Mouse (Mus musculus): ENCODE data around the gene Zfp12. TPM values are rescaled to one million over a fixed set of nuclear protein-coding genes. Genes with fewer than 3 reads are reported as not detected.

Zfp12 gene
- 4.2 and 4.5 TPM in 2 replicates for polyA plus RNA-seq (2012)

DNA sequence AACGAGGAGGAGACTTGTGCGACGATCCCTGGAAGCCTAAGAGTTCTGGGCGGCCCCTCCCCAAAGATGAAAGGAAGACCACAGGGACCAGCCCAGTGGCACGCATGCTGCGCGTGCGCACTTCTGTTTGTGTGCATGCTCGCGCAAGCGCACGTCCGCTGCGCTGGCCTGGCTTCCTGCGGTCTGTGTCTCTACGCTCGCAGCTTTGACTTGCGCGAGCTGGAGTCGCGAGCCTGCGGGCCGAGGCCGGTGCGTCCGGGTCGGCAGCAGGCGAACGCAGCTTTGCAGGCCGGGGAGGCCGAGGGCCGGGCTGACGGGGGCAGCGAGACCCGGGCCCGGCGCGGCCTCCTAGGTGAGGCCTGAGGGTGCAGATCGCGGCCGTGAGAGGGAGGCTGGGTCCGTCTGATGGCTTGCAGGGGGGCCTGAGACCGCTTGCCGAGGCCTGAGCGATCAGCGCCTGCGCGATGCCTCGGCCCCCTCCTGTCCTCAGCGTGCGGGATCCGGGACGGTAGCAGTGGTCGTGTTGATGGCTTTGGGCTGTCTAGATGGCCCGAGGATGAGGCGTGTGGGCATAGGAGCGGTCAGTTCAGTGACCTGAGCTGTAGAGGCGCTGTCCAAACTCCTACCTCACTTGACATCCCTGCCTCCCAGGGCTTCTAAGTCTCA lies at the start of gene Zfp12:
Gene Zfp12, plus strand, starts transcription at position 136 of the 666 bp plus-strand sequence.
- TF ChIP-seq GATA1 (IDR thresholded peaks at IDR 0.05; ENCODE audit: low read length) = no peak

DNA sequence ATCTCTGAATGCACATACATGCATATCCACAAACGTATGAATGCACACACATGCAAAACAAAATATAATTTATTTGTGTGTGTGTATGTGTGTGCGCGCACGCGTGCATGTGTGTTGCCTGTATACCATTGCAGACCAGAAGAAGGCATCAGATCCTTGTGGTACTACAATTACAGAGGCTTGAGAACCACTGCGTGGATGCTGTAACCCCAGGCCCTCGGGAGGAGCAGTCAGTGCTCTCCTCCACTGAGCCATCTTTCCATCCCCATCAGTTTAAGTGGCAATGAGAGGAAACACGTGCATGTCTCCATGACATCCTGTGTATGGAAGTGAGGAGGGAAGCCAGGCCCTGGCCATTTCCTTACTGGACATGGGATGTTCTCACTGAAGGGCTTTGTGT lies 42.2 kb upstream of the Zfp12 start:
- no peak for TF ChIP-seq GATA1 (IDR thresholded peaks at IDR 0.05; ENCODE audit: low read length)

DNA sequence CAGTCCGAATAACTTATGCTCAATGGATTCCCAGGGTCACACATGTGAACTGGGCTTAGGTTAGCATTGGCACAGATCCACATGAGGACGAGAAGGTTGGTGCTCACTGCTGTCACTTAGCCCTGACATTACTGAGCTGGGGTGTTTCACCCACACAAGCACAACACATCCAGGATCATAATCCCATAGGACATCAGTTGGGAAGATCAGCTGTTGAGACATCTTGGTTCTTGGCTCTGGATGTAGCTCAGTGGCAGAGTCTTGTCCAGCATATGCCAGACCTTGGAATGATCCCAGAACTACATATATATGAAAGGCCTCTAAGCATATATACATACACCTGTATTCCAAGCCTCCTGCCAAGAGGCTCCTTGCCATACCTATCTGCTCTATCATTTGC lies 39.8 kb upstream of the Zfp12 start:
- no peak for TF ChIP-seq GATA1 (IDR thresholded peaks at IDR 0.05; ENCODE audit: low read length)

DNA sequence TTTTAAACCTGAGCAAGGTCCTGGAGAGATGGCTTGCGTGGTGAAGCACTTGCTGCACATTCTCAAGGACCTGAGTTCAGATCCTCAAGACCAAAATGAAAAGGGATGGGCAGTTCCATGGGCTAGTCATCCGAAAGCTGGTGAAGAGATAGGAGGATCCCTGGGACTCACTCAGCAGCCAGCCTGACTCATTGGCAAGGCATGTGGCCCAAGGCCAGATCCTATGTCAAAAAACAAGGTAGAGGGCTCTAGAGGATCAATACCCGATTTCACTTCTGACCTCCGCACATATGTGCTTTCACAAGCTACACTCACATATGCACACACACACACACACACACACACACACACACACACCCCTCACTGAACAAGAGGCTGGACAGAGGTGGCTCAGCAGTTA lies 38.5 kb upstream of the Zfp12 start:
- TF ChIP-seq GATA1 (IDR thresholded peaks at IDR 0.05; ENCODE audit: low read length) = no peak

DNA sequence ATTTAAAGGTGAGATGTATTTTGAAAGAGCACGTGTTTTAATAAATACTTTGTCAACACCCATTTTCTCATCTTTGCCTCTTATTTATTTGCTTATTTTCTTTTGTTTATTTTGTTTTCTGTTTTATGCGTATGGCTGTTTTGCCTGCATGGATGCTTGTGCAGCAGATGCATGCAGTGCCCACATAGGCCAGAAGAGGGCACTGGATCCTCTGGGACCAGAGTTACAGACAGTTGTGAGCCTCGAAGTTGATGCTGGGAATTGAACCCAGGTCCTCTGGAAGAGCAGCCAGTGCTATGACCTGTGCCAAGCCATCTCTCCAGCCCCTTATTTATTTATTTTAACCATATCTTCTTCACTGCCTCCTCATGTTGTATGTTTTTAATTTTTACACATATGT lies 29.9 kb upstream of the Zfp12 start:
- no peak for TF ChIP-seq GATA1 (IDR thresholded peaks at IDR 0.05; ENCODE audit: low read length)

DNA sequence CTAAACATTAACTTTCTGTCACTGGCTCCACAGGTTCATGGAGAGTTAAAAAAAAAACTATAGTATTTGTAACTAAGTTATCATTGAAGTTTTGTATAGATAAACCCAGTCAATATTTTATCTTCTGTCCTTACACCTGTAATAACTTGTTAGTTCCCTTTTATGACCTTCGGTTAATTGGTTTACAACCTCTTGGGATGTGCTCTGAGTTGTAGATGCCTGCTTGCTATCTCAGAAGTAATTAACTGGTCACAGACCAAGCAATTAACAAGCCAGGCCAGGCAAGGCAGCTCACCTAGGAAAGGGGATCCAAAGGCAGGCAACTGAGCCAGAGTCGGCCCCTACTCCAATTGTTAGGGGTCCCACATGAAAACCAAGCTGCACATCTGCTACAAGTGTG lies 21.1 kb upstream of the Zfp12 start:
- TF ChIP-seq GATA1 (IDR thresholded peaks at IDR 0.05; ENCODE audit: low read length) = no peak

DNA sequence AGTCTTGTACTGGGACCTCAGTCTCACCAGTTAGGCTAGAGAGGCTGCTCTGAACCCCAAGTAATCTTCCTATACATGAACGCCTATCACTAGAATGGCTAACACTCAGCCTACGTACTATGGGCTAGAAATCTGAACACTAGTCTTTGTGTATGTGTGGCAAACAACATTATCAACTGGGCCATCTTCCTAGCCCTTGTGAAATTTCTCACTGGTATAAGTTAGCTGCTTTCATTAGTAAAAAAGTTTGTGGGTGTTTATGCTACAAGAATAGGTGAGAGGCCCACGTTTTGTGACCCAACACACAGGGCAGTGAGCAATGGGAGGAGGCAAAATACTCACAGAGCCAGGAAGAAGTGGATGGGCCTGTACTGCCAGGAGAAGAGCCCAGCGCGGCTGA lies 14.0 kb upstream of the Zfp12 start:
- no peak for TF ChIP-seq GATA1 (IDR thresholded peaks at IDR 0.05; ENCODE audit: low read length)

DNA sequence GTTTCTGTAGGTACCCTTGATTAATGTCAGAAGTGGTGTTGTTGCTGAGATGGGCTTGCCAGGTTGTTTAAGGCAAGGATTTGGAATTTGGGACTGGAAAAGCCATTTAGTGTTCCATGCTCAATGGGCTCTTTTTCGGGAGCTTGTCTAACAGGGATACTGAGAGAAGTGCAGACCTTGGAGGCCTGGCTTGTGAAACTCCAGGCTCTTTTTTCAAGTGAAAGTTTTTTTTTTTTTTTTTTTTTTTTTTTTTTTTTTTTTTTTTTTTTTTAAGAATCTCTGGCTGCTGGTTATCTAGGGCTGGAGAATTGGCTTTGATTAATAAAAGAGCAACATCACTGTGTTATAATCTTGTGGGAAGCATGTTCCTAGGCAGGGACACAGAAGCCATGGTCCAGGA lies 12.7 kb upstream of the Zfp12 start:
- TF ChIP-seq GATA1 (IDR thresholded peaks at IDR 0.05; ENCODE audit: low read length) = no peak

DNA sequence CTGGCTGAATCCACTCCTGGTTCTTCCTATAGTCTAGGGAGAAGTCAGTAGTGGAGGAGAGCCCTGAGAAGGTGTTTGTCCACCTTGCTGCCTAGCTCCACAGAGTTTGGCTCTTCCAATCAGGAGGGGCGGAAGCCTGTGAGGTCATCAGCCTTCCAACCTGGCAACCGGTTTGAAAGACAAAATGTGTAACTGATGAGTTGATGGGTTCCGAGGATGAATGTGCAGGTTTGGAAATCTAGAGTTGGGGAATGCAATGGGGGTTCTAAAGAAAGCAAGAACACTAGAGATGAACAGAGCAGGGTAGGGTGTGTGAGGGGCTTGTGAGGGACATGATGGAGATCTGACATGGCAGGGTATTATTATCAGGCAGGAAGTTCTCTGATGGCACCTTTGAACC lies 8.2 kb upstream of the Zfp12 start, which contains the start of gene Spdye4a:
Gene Spdye4a, minus strand, starts transcription at position 101 of the 400 bp plus-strand sequence.
- TF ChIP-seq GATA1 (IDR thresholded peaks at IDR 0.05; ENCODE audit: low read length) = no peak

DNA sequence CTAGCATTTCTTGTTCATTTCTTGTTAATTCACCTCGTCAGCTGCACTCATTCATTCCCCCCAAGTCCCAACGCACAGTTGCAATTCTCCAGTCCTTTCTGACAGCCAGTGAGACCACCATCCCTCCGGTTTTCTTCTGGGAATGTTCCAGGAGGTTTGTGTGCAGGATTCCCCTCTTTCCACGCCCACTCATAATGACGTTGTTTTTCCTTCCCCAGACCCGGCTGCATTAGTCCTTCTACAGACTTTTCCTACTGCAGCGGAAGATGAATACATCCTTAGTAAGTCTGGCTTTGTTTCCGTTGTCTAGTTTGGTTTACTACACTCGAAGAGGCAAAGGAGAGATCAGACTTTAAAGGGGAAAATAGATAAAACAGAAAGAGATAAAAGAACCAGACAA lies 1.1 kb downstream of the Zfp12 start:
- TF ChIP-seq GATA1 (IDR thresholded peaks at IDR 0.05; ENCODE audit: low read length) = no peak

DNA sequence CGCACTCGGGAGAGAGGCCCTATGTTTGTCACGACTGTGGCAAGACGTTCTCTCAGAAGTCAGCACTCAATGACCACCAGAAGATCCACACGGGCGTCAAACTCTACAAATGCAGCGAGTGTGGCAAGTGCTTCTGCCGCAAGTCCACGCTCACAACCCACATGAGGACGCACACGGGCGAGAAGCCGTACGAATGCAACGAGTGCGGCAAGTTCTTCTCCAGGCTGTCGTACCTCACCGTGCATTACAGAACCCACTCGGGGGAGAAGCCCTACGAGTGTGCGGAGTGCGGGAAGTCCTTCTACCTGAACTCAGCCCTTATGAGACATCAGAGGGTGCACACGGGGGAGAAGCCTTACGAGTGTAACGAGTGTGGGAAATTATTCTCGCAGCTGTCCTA lies 10.0 kb downstream of the Zfp12 start:
- TF ChIP-seq GATA1 (IDR thresholded peaks at IDR 0.05; ENCODE audit: low read length) = no peak

DNA sequence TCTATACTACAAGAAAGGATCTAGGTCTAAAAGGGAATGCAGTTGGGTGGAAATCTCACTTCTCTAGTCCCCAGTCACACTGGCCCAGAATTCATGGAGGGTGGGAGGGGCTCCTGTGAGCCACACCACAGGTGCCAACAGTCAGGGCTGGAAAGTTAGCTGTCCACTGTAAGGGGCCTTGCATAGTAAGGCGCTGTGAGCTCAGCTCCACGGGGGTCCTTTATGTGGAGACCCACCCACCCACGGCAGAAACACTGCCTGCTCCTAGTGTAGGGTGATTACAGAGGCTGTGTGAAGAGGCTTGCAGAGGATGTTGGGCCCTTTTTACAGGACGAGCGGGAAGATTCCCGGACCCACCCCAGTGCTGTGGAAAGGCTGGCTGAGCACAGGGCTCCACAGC lies 17.1 kb downstream of the Zfp12 start:
- no peak for TF ChIP-seq GATA1 (IDR thresholded peaks at IDR 0.05; ENCODE audit: low read length)

DNA sequence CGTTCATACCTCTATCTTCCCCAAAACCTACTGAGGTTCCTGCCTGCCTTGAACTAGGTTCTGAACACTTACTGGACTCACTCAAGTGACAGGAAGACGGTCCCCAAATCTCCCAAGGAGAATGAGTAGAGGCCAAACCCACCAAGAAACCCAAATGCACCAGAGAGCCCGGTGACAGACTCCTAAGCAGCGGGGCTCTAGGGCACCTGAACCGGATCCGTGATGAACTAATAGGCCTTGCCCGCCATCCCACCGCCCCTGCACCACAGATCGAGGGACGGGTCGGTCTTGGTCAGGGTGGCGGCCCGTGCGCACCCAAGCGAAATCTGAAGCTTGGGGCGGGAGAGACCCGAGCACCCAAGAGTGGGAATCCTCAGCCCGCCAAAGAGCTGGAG lies 17.8 kb downstream of the Zfp12 start:
- no peak for TF ChIP-seq GATA1 (IDR thresholded peaks at IDR 0.05; ENCODE audit: low read length)

DNA sequence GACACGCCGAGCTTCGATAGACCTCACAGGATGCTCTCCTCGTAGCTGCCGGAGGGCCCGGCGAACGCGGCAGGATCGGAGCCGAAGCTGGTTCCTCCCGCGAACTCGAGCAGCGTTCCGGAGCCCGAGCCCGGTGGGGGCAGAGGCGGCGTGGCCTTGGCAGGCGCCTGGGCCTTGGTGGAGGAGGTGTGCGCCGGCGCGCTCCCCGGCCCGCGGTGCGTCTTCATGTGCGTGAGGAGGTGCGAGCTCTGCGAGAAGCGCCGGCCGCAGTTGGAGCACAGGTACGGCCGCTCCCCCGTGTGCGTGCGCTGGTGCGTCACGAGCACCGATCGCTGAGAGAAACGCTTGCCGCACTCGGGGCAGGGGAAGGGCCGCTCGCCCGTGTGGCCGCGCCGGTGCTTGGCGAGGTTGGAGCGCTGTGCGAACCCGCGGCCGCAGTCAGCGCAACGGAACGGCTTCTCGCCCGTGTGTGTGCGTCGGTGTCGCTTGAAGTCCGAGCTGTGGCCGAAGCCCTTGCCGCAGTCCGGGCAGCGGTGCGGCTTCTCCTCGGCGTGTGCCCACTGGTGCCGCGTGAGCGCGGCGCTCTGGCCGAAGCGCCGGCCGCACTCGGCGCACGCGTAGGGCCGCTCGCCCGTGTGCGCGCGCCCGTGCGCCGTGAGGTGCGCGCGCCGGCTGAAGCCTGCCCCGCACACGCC lies 18.4 kb downstream of the Zfp12 start:
- TF ChIP-seq GATA1 (IDR thresholded peaks at IDR 0.05; ENCODE audit: low read length) = no peak

DNA sequence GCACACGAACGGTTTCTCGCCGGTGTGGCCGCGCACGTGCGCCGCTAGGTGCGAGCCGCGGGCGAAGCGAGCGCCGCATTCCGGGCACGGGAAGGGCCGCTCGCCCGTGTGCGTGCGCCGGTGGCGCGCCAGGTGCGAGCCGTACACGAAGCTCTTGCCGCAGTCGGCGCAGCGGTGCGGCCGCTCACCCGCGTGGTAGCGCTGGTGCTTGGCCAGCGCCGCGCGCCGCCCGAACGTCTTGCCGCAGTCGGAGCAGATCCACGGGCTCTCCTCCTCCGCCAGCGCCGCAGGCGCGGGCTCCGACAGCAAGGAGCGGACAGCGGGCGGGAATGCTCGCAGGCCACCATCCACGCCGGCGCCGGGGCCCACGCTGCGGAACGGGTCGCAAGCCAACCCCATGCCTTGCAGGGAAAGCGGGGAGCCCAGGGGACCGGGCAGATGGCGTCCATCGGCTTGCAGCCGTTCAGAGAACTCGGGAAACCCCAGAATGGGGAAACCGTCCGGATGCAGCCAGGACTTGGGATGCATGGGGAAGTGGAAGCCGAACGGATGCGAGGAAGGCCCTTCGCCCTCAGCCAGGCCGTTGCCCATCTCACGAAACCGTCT lies 19.0 kb downstream of the Zfp12 start:
- TF ChIP-seq GATA1 (IDR thresholded peaks at IDR 0.05; ENCODE audit: low read length) = no peak

DNA sequence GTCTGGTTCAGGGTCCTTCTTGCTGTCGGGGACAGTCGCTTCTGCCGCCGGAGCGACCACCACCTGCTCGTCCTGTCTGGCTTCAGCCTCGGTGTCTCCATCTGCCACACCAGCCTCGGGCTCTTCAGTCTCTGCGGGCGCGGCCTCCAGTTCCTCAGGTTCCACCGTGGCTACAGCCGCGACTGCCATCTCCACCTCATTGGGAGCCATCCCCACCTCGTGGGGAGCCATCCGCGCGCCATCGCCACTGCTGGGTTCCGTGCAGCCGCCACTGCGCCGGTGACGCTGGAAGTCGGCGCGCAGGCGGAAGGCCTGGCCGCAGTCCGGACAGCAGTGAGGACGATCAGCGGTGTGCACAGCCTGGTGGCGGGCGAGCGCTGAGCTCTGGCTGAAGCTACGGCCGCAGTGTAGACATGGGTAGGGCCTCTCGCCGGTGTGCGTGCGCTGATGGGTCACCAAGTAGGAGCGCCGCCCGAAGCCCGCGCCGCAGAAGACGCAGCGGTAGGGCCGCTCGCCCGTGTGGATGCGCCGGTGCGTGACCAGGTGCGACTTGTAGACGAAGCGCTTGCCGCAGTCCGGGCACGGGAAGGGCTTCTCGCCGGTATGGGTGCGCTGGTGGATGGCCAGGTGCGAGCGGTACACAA lies 19.6 kb downstream of the Zfp12 start:
- TF ChIP-seq GATA1 (IDR thresholded peaks at IDR 0.05; ENCODE audit: low read length) = no peak
